Mouse (Mus musculus) embryonic fibroblast, embryonic 13.5 days (primary cell): Measurements from ENCODE around the gene Ddhd1. TPM values are rescaled to one million over a fixed set of nuclear protein-coding genes. Genes with fewer than 3 reads are reported as not detected.

Experiments used
- H3K27ac ChIP-seq: 2 replicates; pipeline ENCODE4 v1.5.1; 2012; ENCODE audit warnings: low read length, control low read depth, inconsistent platforms; ENCODE audit not compliant: insufficient read depth
- H3K4me1 ChIP-seq: 2 replicates; pipeline ENCODE4 v1.6.1; 2011; ENCODE audit warnings: low read length; ENCODE audit not compliant: control insufficient read depth, insufficient read depth
- H3K4me3 ChIP-seq: 2 replicates; pipeline ENCODE4 v1.5.1; 2011; ENCODE audit warnings: mild to moderate bottlenecking, control low read depth, low read length; ENCODE audit not compliant: insufficient read depth
- CTCF ChIP-seq: IDR thresholded peaks from 2 replicates; pipeline ENCODE4 v1.5.1; 2011; ENCODE audit warnings: mild to moderate bottlenecking, control low read depth, low read length, moderate library complexity, borderline replicate concordance; ENCODE audit not compliant: insufficient read depth
- POLR2A ChIP-seq: IDR thresholded peaks from 2 replicates; pipeline ENCODE4 v1.6.1; 2011; ENCODE audit warnings: low read depth, mild to moderate bottlenecking, control low read depth, low read length, moderate library complexity
- polyA plus RNA-seq: library from polyadenylated mRNA; stranded (reverse); fragments of >200 nt; gene quantifications from 2 replicates; pipeline ENCODE4 v1.2.4, GENCODE M21; 2011; ENCODE audit warnings: low read depth; ENCODE audit not compliant: missing spikeins, insufficient read length

The Ddhd1 gene
- polyA plus RNA-seq, 1 experiment = 23.6 TPM

DNA sequence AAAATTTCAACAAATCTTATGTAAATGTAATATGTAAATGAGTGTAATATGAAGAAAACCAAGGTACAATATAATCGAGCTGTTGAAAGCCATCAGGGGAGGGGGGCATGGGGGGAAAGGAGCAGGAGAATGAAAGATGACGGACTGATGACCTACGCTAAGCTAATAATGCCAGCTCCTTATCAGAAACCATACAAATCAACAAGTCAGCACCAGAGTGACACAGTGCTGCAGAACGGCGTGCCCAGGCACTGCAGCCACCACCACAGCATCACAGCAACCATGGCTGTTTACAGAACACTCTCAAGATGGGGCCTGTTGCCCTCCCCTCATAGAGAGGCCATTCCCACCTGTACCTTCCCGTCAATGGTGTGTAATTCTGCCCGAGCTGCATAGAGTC is 10.8 kb downstream of the Ddhd1 start:
- Histone ChIP-seq H3K4me1 (no peaks in the 10 kb centered on the region), H3K27ac (no peak overlapping the region), H3K4me3 (no peak overlapping the region)
- TF ChIP-seq POLR2A (no peak), CTCF (no peak)

DNA sequence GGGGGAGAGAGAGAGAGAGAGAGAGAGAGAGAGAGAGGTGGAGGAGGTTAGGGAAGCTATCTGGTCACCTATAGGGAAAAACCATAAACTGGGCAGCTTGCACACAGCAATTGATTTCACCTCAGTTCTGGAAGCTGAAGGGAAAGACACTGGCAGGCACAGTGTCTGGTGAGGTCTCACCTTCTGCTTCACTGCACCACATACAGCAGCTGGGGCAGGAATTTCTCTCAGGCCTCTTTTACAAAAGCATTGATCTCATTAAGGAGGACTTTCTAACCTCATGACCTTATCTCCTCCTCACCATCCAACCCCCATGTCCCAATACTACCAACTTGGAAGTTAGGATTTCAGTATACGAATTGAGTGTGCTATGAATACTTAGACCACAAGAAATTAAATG is 13.2 kb downstream of the Ddhd1 start:
- Histone ChIP-seq H3K27ac (no peak overlapping the region), H3K4me3 (no peak overlapping the region), H3K4me1 (no peaks in the 10 kb centered on the region)
- no peak for TF ChIP-seq CTCF
- no peak for TF ChIP-seq POLR2A

DNA sequence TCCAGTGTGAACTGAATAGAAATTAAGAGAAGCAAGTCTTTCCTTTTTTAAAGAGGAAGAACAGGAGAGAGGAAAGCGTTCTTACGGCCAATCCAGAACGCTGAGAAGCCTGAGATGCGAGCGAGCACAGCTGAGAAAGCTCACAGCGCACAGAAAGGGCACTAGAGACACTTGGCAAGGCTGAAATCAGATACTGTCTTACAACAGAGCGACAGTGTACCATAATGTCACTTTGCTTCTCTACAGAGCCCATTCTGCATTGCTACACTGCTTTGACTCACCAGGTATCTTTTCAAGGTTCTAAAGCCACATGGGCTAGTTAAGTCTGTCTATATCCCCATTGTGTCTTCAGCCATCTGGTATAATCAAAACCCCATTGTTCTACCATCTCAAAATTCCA is 13.7 kb downstream of the Ddhd1 start:
- Histone ChIP-seq H3K27ac (no peak overlapping the region), H3K4me1 (no peaks in the 10 kb centered on the region), H3K4me3 (no peak overlapping the region)
- TF ChIP-seq CTCF (no peak), POLR2A (no peak)

DNA sequence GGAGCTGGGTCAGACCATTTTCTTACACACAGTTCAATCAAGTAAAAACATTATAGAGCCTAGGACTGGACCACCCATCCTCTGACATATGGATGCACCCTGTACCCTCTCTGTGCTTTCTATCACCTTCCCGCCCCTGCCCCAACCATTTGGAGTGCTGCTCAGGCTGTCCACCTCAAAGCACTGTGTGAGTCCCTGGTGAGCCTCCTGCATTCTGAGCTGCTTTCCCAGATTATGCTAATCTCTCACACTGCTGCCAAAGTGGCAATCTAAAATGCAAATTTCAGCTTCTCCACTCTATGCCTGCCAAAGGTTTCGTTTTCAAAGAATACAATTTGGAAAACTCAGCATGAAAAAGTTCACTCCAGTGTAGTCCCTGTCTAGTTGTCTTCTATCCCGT is 14.5 kb downstream of the Ddhd1 start:
- TF ChIP-seq POLR2A (no peak), CTCF (no peak)
- Histone ChIP-seq H3K27ac (no peak overlapping the region), H3K4me1 (no peaks in the 10 kb centered on the region), H3K4me3 (no peak overlapping the region)

DNA sequence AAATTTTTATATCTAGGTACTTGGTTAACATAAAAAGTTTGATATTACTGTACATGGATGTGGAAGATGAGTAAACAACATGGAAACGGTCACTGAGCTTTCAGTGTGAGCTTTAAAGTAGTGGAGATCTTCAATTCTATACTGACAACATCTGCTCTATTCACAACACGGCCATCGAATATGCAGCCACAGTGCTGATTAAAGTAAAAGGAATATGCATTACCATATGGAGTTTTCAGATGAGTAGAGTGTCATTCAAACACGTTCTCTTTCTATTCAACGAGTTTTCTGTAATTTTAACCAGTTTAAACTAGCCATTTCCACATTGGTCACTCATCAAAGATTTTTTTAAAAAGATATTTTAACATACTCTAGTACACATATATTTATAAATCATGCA is 15.1 kb downstream of the Ddhd1 start:
- no peak for TF ChIP-seq POLR2A
- TF ChIP-seq CTCF = no peak

DNA sequence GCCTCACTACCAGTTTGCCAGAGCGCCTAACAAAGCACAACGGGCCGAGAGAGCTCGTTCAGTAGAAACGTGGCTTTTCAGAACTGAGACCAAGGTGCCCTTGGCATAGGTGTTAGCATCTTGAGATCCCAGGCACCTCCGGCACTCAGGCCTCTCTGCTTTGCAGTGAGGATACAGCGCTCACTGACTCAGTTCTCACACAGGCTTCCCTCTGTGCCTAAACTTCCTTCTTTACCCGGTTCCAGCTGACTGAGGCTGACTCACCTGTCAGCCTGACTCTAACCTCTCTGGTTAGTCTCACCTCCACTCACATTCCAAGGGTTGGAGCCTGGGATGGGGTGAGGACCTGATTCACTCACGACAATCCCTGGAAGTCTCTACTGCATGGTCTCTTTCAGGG is 15.7 kb downstream of the Ddhd1 start:
- H3K4me1 ChIP-seq = no peaks in the 10 kb centered on the region
- TF ChIP-seq POLR2A = no peak
- TF ChIP-seq CTCF = no peak
- H3K4me3 ChIP-seq = no peak overlapping the region
- H3K27ac ChIP-seq = no peak overlapping the region

More for the DNA sequence above, 15.1 kb downstream of the Ddhd1 start:
- no peak overlapping the region for H3K27ac ChIP-seq
- H3K4me3 ChIP-seq = no peak overlapping the region
- H3K4me1 ChIP-seq = no peaks in the 10 kb centered on the region

DNA sequence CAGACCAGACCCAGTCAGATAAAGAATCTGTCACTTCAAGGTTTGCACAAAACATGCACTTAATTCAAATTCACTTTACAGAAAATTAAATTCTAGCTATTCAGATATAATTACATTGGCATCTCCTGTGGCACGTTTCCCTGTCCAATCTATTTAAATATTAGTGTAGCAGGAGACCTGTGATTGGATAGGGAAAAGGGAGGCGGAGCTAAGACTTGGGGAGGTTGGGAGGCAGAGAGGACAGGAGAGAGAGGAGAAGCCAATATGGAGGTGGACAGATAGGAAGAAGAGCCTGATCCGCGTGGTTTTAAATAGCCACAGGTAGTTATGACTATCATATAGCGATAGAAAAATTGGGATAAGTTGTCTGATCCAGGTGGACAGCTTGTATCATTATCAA is 19.2 kb downstream of the Ddhd1 start:
- Histone ChIP-seq H3K4me3 (no peak overlapping the region), H3K27ac (no peak overlapping the region), H3K4me1 (no peaks in the 10 kb centered on the region)
- TF ChIP-seq CTCF (no peak), POLR2A (no peak)

DNA sequence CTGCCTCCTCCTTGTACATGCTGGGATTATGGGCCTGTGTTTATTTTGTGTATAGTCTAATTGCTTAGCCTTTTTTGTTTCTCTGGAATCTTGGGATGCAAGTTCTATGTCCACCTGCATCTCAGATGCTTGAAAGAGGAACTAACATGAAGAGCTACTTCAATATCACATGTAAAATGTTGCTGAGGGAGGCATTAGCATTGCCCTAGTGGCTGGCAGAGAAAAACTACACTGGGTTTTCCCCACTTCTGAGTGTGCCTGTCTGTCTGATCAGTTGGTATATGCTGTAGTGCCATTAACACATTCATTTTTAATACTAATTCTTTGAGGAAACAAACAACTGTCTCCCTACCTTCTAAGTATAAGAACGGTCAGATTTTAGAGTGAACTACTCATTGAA is 22.4 kb downstream of the Ddhd1 start:
- TF ChIP-seq POLR2A = no peak
- no peak for TF ChIP-seq CTCF
- H3K4me3 ChIP-seq = no peak overlapping the region

DNA sequence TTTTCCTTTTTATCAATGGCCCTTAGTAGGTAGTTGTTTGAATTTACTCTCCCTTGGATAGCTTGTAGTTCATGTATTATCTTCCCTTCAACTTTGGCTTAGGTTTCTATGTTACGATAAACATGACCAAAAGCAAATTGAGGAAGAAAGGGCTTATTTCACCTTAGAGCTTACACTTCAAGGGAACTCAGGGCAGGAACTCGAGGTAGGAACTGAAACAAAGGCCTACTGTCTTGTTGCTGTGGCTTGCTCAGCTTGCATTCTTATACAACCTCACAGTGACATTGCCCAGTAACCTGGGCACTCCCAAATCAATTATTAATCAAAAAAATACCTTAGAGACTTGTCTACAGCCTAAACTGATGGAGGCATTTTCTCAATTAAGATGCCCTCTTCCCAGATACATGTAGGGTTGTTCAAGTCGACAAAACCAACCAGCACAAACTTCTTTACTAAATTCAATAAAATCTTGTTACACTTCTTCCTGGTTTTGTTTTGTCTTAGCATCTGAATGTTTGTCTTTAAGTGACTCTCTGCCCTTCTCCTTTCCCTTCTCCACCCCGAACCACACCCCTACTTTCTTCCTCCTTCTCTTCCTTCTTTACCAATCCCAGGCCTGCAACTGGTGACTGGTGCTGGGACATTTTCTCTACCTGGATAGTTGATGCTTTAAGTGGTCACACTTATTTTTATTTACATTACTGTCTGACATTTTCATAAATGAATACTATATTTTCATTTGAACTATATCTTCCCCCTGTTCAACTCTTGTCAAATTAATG is 25.0 kb downstream of the Ddhd1 start:
- H3K4me3 ChIP-seq = no peak overlapping the region
- no peak for TF ChIP-seq CTCF
- no peak for TF ChIP-seq POLR2A
- H3K4me1 ChIP-seq = no peaks in the 10 kb centered on the region
- no peak overlapping the region for H3K27ac ChIP-seq

More for the DNA sequence above, 22.4 kb downstream of the Ddhd1 start:
- Histone ChIP-seq H3K4me1 (no peaks in the 10 kb centered on the region), H3K27ac (no peak overlapping the region)

DNA sequence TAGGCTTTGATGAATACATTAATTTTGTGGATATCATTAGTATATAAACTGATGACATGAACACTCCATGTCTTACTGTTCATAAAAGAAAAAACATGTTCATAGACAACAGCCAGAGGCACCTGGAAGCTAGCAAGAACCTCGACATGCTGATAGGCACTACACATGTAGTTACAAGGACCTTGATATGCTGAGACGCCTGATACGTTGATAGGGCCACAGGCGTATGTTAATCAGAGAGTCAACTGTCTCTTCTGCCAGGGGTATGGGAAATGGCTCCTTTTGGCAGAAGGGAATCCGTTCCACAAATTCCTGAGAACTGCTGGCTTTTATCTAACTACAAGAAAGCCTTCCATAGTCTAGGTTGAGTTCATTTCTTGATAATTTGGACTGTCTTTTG is 27.4 kb downstream of the Ddhd1 start:
- H3K4me1 ChIP-seq = no peaks in the 10 kb centered on the region
- no peak overlapping the region for H3K4me3 ChIP-seq
- no peak overlapping the region for H3K27ac ChIP-seq
- TF ChIP-seq CTCF = no peak
- no peak for TF ChIP-seq POLR2A
